Mouse (Mus musculus) small intestine, adult 2 months (tissue): ENCODE results near the gene Sept9. TPM values are rescaled to one million over a fixed set of nuclear protein-coding genes. Genes with fewer than 3 reads are reported as not detected.

Source experiments
- H3K27ac ChIP-seq: fragments of 200-500 bp; 2 replicates; pipeline ENCODE4 v1.5.1; 2012; ENCODE audit warnings: low read depth, low read length, control low read depth, inconsistent platforms; ENCODE audit not compliant: insufficient read depth
- H3K27me3 ChIP-seq: fragments of 200-500 bp; 2 replicates; pipeline ENCODE4 v1.6.1; 2012; ENCODE audit warnings: mild to moderate bottlenecking, moderate library complexity, low read length, inconsistent platforms; ENCODE audit not compliant: control insufficient read depth, insufficient read depth
- H3K36me3 ChIP-seq: fragments of 200-500 bp; 2 replicates; pipeline ENCODE4 v1.6.1; 2012; ENCODE audit warnings: mild to moderate bottlenecking, low read length, control low read depth, inconsistent platforms; ENCODE audit not compliant: control insufficient read depth, insufficient read depth
- H3K4me1 ChIP-seq: fragments of 200-500 bp; 2 replicates; pipeline ENCODE4 v1.6.1; 2012; ENCODE audit warnings: low read length, inconsistent platforms, mixed read lengths; ENCODE audit not compliant: control insufficient read depth, insufficient read depth, insufficient read length
- H3K4me3 ChIP-seq: fragments of 200-500 bp; 2 replicates; pipeline ENCODE4 v1.5.1; 2012; ENCODE audit warnings: low read depth, mild to moderate bottlenecking, control low read depth, inconsistent platforms, low read length, moderate library complexity
- CTCF ChIP-seq: fragments of 200-500 bp; IDR thresholded peaks from 2 replicates; pipeline ENCODE4 v1.5.1; 2012; ENCODE audit warnings: low read depth, mild to moderate bottlenecking, control low read depth, inconsistent platforms, low read length, moderate library complexity, mixed read lengths; ENCODE audit not compliant: insufficient replicate concordance, insufficient read length; ENCODE audit errors: extremely low read depth
- POLR2A ChIP-seq: fragments of 200-500 bp; IDR thresholded peaks from 2 replicates; pipeline ENCODE4 v1.6.1; 2012; ENCODE audit warnings: low read depth, mild to moderate bottlenecking, control low read depth, inconsistent platforms, low read length, moderate library complexity
- WGBS: fragments of 180-500 bp; shearing (Covaris S2); methylation state at CpG from one replicate; pipeline ENCODE4 v1.1.7; 2018; 5-methylcytosine and 5-hydroxymethylcytosine counted together
- polyA plus RNA-seq: library from polyadenylated mRNA; depleted of rRNA; stranded (reverse); fragments of >200 nt; gene quantifications from 2 replicates; pipeline ENCODE4 v1.2.3, GENCODE M21; 2012

Gene Sept9
- polyA plus RNA-seq, 1 experiment = 31.0 TPM

- TF ChIP-seq POLR2A (no peak), CTCF (no peak)
- H3K4me3 ChIP-seq = no peak overlapping the region; the same call in 1 of the 2 replicates
- 59% methylated on average over 11 of the region's 11 CpGs for WGBS
These were observed 32.1 kb downstream of the Sept9 start for GRCm38 (mm10) chr11:117231551-117231950.

GRCm38 (mm10) chr11:117232032-117232431 lies 32.6 kb downstream of the Sept9 start:
- H3K36me3 ChIP-seq = 0 out of 2 replicates have a peak, but pooled peaks cover 1% of the 10 kb centered on the region
- peak overlapping the region; percentile 42 for H3K27ac ChIP-seq
- H3K4me3 ChIP-seq = no peak overlapping the region; the same call in 1 of the 2 replicates
- TF ChIP-seq CTCF (no peak), POLR2A (no peak)
- peaks cover 23% of the 10 kb centered on the region for H3K4me1 ChIP-seq
- H3K27me3 ChIP-seq = no peaks in the 10 kb centered on the region; the same call in 1 of the 2 replicates
- WGBS = 60% methylated on average over 19 of the region's 19 CpGs

More at GRCm38 (mm10) chr11:117231551-117231950, 32.1 kb downstream of the Sept9 start:
- Histone ChIP-seq H3K4me1 (peaks cover 23% of the 10 kb centered on the region), H3K27ac (peak overlapping the region; percentile 42), H3K27me3 (no peaks in the 10 kb centered on the region; the same call in 1 of the 2 replicates), H3K36me3 (0 out of 2 replicates have a peak, but pooled peaks cover 1% of the 10 kb centered on the region)

- no peaks in the 10 kb centered on the region; the same call in 1 of the 2 replicates for H3K27me3 ChIP-seq
- WGBS = 15% methylated on average over 10 of the region's 10 CpGs
- 0 out of 2 replicates have a peak, but pooled peaks cover 1% of the 10 kb centered on the region for H3K36me3 ChIP-seq
- peaks cover 23% of the 10 kb centered on the region for H3K4me1 ChIP-seq
- peak overlapping the region; percentile 38; the same call in 1 of the 2 replicates for H3K27ac ChIP-seq
- H3K4me3 ChIP-seq = peak overlapping the region; percentile 23
- TF ChIP-seq CTCF (no peak), POLR2A (no peak)
These were observed 33.5 kb downstream of the Sept9 start for GRCm38 (mm10) chr11:117232886-117233458.

GRCm38 (mm10) chr11:117233818-117234217 lies 34.4 kb downstream of the Sept9 start:
- 63% methylated on average over 8 of the region's 8 CpGs for WGBS
- Histone ChIP-seq H3K27ac (no peak overlapping the region), H3K36me3 (0 out of 2 replicates have a peak, but pooled peaks cover 1% of the 10 kb centered on the region), H3K4me3 (no peak overlapping the region), H3K27me3 (no peaks in the 10 kb centered on the region; the same call in 1 of the 2 replicates), H3K4me1 (peaks cover 23% of the 10 kb centered on the region)
- TF ChIP-seq POLR2A (no peak), CTCF (no peak)

DNA sequence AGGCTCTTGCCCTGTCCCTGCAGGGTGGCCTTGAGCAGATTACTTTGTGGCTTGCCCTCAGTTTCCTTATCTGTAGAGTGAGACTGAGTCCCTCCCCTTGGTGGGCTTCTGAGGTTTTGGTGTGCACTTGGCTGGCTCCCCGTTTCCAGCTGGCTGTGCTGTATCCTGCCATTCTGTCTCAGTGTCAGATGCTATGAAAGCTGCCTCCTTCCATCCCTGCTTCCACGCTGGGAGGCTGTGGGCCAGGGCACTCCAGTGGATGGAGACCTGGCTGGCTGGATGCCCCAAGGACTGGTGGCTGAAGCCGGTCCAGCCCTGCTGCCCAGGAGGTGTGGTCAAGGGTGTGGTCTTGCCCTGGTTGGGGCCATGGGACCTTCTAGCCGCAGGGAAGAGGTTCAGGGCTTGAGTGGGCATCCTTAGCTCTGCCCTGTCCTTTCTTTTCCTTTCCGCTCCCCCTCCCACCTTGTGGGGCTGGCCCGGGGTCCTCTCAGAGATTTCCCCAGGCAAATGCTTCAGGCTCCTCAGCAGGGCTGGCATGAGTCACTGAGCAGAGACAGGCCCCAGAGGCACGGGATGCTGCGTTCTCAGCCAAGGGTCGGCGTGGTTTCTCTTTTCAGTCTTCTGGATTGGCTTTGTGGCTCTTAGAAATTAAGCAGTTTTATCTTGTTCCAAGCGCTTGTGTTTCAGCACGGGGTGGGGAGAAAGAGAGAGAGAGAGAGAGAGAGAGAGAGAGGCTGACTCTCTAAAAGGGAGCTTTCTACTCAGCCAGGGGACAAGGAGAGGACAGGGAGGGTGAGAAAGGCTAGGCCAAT lies 35.8 kb downstream of the Sept9 start:
- WGBS = 60% methylated on average over 12 of the region's 12 CpGs
- H3K4me1 ChIP-seq = peaks cover 23% of the 10 kb centered on the region
- H3K4me3 ChIP-seq = no peak overlapping the region
- H3K36me3 ChIP-seq = no peaks in the 10 kb centered on the region
- no peaks in the 10 kb centered on the region; the same call in 1 of the 2 replicates for H3K27me3 ChIP-seq
- 0 out of 2 replicates have a peak overlapping the region, but pooled peaks have one; percentile 12 for H3K27ac ChIP-seq
- TF ChIP-seq CTCF (no peak), POLR2A (no peak)

DNA sequence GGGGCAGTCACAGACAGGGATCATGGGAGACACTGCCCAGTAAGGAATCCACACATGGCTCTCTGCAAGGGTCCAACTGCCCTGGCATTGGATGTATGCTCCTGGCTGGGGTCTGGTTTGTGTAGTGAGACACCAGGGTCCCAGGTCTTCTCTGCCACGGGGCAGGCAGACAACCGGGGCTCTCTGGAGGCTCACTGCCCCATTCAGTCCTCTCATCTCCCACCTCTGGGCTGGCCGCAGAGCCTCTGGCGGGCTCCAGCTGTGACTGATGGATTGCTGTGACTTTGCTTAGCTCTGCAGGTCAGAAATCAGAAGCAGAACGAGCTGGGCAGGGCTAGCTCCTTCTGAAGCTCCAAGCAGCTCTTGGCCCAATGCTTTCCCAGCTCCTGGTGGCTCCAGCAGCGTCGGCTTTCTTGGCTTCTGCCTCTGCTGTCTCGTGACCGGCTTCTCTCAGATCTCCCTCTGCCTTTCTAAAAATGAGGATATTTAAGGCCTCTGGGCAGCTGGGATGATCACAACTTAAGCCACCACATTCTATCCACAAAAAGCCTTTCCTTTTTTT lies 36.5 kb downstream of the Sept9 start:
- Histone ChIP-seq H3K4me3 (no peak overlapping the region), H3K27ac (0 out of 2 replicates have a peak overlapping the region, but pooled peaks have one; percentile 12), H3K36me3 (no peaks in the 10 kb centered on the region), H3K4me1 (peaks cover 23% of the 10 kb centered on the region), H3K27me3 (no peaks in the 10 kb centered on the region; the same call in 1 of the 2 replicates)
- TF ChIP-seq POLR2A = no peak
- no peak for TF ChIP-seq CTCF
- WGBS = 69% methylated on average over 9 of the region's 9 CpGs
